Mouse (Mus musculus) neural tube, embryonic 11.5 days (tissue): ENCODE measurements around the gene Adig. TPM values are rescaled to one million over a fixed set of nuclear protein-coding genes. Genes with fewer than 3 reads are reported as not detected.

ENCODE experiments used
- ATAC-seq: fragments of 200-750 bp; cut with Nextera tagmentation; 2 replicates; pipeline ENCODE4 v1.8.0; 2017; ENCODE audit warnings: moderate number of reproducible peaks, mild to moderate bottlenecking, moderate TSS enrichment, moderate library complexity; ENCODE audit not compliant: insufficient read depth, low FRiP score, low TSS enrichment
- DNase-seq: peaks from one replicate; pipeline ENCODE4 v3.0.0-alpha.2; 2015; ENCODE audit warnings: low spot score
- H3K27ac ChIP-seq: fragments of 300-500 bp; sonication (generic); 2 replicates; pipeline ENCODE4 v1.5.1; 2014; ENCODE audit warnings: low read depth, mild to moderate bottlenecking, low read length
- H3K27me3 ChIP-seq: fragments of 300-500 bp; sonication (generic); 2 replicates; pipeline ENCODE4 v1.6.1; 2014; ENCODE audit warnings: mild to moderate bottlenecking, low read length, mixed read lengths; ENCODE audit not compliant: control insufficient read depth, insufficient read depth
- H3K36me3 ChIP-seq: fragments of 300-500 bp; sonication (generic); 2 replicates; pipeline ENCODE4 v1.6.1; 2014; ENCODE audit warnings: mild to moderate bottlenecking, low read length, moderate library complexity, mixed read lengths; ENCODE audit not compliant: control insufficient read depth, insufficient read depth
- H3K4me1 ChIP-seq: fragments of 300-500 bp; sonication (generic); 2 replicates; pipeline ENCODE4 v1.6.1; 2014; ENCODE audit warnings: low read length, mixed read lengths; ENCODE audit not compliant: control insufficient read depth, insufficient read depth
- H3K4me2 ChIP-seq: fragments of 300-500 bp; sonication (generic); 2 replicates; pipeline ENCODE4 v1.6.1; 2014; ENCODE audit warnings: low read depth, mild to moderate bottlenecking, moderate library complexity
- H3K4me3 ChIP-seq: fragments of 300-500 bp; sonication (generic); 2 replicates; pipeline ENCODE4 v1.5.1; 2014; ENCODE audit warnings: low read depth, low read length
- H3K9ac ChIP-seq: fragments of 300-500 bp; sonication (generic); 2 replicates; pipeline ENCODE4 v1.6.1; 2014; ENCODE audit warnings: mild to moderate bottlenecking, low read length
- H3K9me3 ChIP-seq: fragments of 300-500 bp; sonication (generic); 2 replicates; pipeline ENCODE4 v1.6.1; 2016; ENCODE audit warnings: low read length; ENCODE audit not compliant: control insufficient read depth
- WGBS: fragments of 180-500 bp; shearing (Covaris S2); extraction: QIAGEN DNeasy Blood & Tissue Kit; methylation state at CpG from one replicate; pipeline ENCODE4 v1.1.7; 2014; 5-methylcytosine and 5-hydroxymethylcytosine counted together
- polyA plus RNA-seq: library from polyadenylated mRNA; unstranded; fragments of >200 nt; fragmentation: Nextera tagmentation; extraction: Ambion mirVana; gene quantifications from 2 replicates; pipeline ENCODE4 v1.2.1, GENCODE M21; 2014

Gene Adig
- polyA plus RNA-seq, 1 experiment from 2014 or later: not detected

DNA sequence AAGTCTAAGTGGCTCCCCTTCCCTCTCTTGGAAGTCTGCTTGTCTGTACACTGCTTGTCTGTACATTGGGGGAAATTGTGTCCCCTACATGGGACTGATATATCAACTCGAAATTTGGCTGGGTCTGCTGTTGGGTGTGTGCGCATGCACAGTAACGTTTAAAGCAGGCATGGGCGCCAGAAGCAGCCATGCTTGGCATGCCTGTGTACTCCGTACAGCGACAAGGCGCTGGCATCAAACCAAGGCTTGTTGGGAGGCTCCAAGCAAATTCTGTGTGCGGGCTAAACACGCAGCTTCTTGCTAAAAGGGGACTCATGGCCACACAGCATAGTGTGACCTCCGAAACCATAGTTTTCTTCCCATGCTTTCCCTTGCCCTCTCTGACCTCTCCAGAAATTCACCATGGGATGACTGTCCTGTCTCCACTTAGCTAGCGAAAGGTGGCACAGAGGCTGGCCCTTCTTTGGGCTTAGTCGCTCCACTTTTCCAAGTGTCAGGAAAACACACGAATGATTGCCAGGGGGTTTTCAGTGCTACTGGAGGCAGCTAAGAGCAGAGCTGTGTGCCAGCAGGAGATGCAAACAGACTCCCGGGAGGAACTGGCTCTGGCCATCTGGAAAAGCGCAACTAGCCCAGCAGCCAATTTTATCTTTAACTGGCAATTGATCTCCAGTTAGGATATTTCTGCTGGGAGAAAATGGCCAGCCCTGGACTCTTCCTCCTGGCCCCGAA is 21.9 kb downstream of the Adig start:
- Histone ChIP-seq H3K9me3 (no peaks in the 10 kb centered on the region), H3K36me3 (no peaks in the 10 kb centered on the region), H3K9ac (no peak overlapping the region), H3K4me2 (no peak overlapping the region), H3K27ac (no peak overlapping the region), H3K4me1 (no peaks in the 10 kb centered on the region), H3K27me3 (no peaks in the 10 kb centered on the region), H3K4me3 (no peak overlapping the region)
- DNase-seq: no peak
- no peak for ATAC-seq
- WGBS: 79% methylated on average over 16 of the region's 16 CpGs

DNA sequence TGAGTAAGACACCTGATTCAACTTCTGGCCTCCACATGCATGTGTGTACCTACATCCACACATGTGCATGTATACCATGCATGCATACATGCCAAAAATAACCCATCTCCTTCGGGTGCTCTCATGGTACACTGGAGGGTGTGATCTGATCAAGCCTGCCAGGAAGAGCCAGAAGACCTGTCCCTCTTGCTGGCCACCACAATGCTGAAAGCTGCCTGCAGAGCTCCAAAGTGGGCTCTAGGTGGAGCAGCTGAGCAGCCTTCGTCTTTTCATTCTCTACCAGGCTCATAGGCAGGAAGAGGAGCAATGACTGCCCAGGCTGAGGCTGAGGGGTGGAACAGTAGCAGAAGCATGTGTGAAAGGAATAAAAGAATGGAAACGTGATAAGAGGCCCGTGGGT is 31.7 kb downstream of the Adig start:
- H3K4me2 ChIP-seq: no peak overlapping the region
- no peaks in the 10 kb centered on the region for H3K36me3 ChIP-seq
- H3K4me3 ChIP-seq: no peak overlapping the region
- H3K27me3 ChIP-seq: no peaks in the 10 kb centered on the region
- peak; percentile 79 for DNase-seq
- no peaks in the 10 kb centered on the region for H3K9me3 ChIP-seq
- H3K27ac ChIP-seq: no peak overlapping the region
- no peak for ATAC-seq
- no peak overlapping the region for H3K9ac ChIP-seq
- no peaks in the 10 kb centered on the region for H3K4me1 ChIP-seq
- 14% methylated on average over 4 of the region's 4 CpGs for WGBS

DNA sequence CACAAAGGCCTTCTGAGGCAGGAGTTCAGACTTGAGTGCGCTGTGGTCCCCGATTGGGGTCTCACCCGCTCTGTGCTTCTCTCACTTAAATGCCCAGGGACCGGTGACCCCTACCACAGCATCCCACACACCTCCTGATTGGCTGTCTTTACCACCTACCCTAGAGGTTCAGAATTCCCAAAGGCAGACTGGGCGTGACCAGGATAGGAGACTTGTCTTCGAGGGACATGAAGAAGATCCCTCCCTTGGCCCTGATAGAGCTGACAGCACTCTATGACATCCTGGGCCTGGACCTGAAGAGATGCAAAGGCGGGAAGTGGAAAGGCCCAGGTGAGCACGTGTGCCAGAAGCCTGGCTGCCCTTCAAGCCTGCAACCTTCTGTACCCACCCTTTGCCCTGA is 32.1 kb downstream of the Adig start:
- Histone ChIP-seq H3K9ac (no peak overlapping the region), H3K36me3 (no peaks in the 10 kb centered on the region), H3K9me3 (no peaks in the 10 kb centered on the region), H3K27ac (no peak overlapping the region), H3K4me1 (no peaks in the 10 kb centered on the region), H3K4me2 (no peak overlapping the region), H3K4me3 (no peak overlapping the region), H3K27me3 (no peaks in the 10 kb centered on the region)
- no peak for DNase-seq
- no peak; the same call in 1 of the 2 replicates for ATAC-seq
- WGBS: 80% methylated on average over 8 of the region's 8 CpGs

DNA sequence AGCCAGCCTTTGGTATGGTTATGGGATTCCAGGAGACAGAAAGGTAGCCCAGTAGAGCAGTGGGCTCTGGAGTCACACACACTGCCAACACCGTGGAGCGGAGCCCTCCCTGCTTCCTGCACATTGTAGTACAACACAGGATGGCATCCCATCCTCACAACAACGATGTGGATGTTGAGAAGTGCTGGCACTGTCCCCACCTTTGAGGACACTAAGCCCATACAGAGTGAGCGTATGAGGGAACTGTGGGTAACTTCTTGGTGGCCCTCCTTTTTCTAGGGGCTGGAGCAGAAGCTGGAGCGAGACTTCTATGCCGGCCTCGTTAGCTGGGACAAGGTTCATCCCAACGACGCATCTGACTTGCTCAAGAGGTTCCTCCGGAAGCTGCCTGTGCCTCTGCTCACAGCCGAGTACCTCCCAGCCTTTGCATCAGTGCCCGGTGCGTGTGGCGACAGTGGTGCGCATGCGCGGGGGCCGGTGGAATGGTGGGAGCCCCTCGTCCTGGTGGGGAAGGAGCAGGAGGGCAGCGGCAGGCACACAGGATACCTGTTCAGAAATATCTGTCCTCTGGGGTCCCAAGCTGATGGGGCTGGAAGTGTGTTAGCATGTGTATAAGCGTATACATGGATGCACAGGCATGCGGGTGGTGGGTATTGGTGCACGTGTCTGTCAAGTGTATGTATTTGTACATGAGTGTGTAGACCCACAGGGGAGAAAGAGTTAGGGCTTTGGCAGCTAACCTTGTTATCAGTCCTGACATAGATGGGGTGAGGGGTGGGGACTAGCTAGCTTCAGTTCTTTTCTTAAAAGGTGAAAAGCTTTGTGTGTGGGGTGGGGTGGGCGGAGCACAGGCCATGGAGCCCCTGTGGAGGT is 37.3 kb downstream of the Adig start:
- peak overlapping the region; percentile 28 for H3K4me2 ChIP-seq
- peak overlapping the region; percentile 7; the same call in 1 of the 2 replicates for H3K9ac ChIP-seq

DNA sequence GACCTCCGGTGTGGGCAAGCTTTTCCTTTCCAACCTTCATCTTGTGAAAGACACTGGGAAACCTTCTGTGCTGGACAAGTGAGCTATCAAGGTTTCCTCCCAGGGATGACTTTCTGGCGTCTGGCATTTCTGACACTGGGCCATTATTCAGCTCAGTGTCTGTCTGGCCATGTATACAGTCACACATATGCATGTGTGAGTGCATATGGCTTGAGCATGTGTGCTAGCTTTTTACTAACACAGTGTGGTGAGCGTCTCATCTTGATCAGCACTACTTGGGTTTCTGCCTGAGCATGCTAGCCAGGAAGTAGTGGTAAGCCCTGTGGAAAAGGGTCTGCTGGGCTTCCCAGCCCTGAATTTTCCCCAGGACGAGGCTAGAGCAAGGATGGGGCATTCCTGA is 38.9 kb downstream of the Adig start:
- ATAC-seq (no peak), DNase-seq (no peak)
- Histone ChIP-seq H3K27me3 (no peaks in the 10 kb centered on the region), H3K4me1 (no peaks in the 10 kb centered on the region), H3K36me3 (no peaks in the 10 kb centered on the region), H3K27ac (no peak overlapping the region), H3K9ac (no peak overlapping the region), H3K4me3 (no peak overlapping the region), H3K4me2 (no peak overlapping the region), H3K9me3 (no peaks in the 10 kb centered on the region)
- 56% methylated on average over 4 of the region's 4 CpGs for WGBS

More for the DNA sequence above, 37.3 kb downstream of the Adig start:
- Histone ChIP-seq H3K27me3 (no peaks in the 10 kb centered on the region), H3K4me1 (no peaks in the 10 kb centered on the region), H3K27ac (no peak overlapping the region), H3K36me3 (no peaks in the 10 kb centered on the region), H3K4me3 (no peak overlapping the region), H3K9me3 (no peaks in the 10 kb centered on the region)
- ATAC-seq (no peak), DNase-seq (peak; percentile 61)
- 48% methylated on average over 24 of the region's 24 CpGs for WGBS

DNA sequence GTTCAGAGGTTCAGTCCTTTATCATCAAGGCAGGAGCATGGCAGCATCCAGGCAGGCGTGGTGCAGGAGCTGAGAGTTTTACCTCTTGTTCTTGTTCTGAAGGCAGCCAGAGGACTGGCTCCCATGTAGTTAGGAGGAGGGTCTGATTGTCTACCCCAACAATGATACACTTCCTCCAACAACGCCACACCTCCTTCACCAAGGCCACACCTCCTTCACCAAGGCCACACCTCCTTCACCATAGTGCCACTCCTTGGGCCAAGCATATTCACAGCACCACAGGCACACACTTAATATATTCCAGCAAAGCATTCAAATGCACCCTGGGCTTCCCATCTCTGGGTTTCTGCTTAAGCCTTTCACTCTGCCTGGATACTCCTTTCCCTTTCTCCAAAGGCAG is 42.9 kb downstream of the Adig start:
- DNase-seq: no peak
- WGBS: 62% methylated on average over 2 of the region's 2 CpGs
- Histone ChIP-seq H3K4me3 (no peak overlapping the region), H3K4me2 (no peak overlapping the region), H3K4me1 (no peaks in the 10 kb centered on the region), H3K36me3 (no peaks in the 10 kb centered on the region), H3K9ac (no peak overlapping the region), H3K9me3 (no peaks in the 10 kb centered on the region), H3K27ac (no peak overlapping the region), H3K27me3 (no peaks in the 10 kb centered on the region; the same call in 1 of the 2 replicates)
- ATAC-seq: no peak

DNA sequence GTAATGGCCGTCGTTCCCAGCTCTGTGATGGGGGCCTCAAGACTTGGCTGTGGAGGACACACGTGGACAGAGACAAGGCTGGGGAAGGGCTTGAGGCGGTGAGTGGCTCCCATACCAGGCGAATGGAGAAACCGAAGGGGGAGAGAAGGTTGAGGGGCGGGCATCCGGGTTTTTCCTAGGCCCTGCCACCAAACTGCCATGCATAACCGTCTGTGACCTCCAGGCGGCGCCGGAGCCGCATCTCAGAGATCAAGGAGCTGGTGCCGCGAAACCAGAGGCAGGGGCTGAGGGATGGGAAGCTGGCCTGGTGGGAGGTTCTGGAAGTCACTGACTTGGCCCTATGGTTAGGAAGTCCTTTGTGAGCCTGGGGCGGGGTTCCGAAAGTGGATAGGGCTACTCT is 44.3 kb downstream of the Adig start:
- Histone ChIP-seq H3K27ac (no peak overlapping the region), H3K9ac (peak overlapping the region; percentile 44), H3K36me3 (no peaks in the 10 kb centered on the region), H3K9me3 (no peaks in the 10 kb centered on the region), H3K4me1 (no peaks in the 10 kb centered on the region), H3K4me2 (0 out of 2 replicates have a peak overlapping the region, but pooled peaks have one; percentile 14), H3K27me3 (peaks cover 1% of the 10 kb centered on the region; the same call in 1 of the 2 replicates), H3K4me3 (no peak overlapping the region)
- DNase-seq: peak; percentile 91
- peak; percentile 59 for ATAC-seq
- 2% methylated on average over 17 of the region's 17 CpGs for WGBS

DNA sequence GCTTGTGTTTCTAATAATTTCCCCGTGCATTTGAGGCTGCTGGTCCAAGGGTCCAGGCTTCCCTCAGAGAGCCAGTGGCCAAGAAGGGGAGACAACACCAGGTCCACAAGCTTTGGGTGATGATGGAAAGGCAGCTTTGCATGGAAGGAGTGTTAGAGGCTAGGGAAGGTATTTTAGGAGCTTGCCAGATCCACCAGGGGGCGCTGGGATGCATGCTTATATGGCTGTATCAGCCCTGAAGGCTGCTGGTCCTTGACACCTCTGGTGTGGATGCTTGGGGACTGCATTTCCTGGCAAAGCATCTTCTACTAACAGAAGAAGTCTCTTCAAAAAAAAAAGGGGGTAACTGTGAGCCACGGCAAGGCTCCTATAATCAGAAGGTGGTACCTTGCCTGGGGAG is 47.7 kb downstream of the Adig start:
- Histone ChIP-seq H3K4me1 (no peaks in the 10 kb centered on the region), H3K27ac (no peak overlapping the region), H3K4me2 (no peak overlapping the region), H3K27me3 (peaks cover 21% of the 10 kb centered on the region), H3K36me3 (no peaks in the 10 kb centered on the region), H3K9ac (no peak overlapping the region), H3K9me3 (no peaks in the 10 kb centered on the region), H3K4me3 (no peak overlapping the region)
- peak; percentile 84 for DNase-seq
- ATAC-seq: peak; percentile 62; the same call in 1 of the 2 replicates
- 5% methylated on average over 3 of the region's 3 CpGs for WGBS
